Mouse (Mus musculus): Measurements from ENCODE around the gene Zkscan16. TPM values are rescaled to one million over a fixed set of nuclear protein-coding genes. Genes with fewer than 3 reads are reported as not detected.

The Zkscan16 gene
- total and polyA plus RNA-seq, 3 experiments: not detected

GRCm38 (mm10) chr4:58985157-58985648, 41.8 kb downstream of the Zkscan16 start:
- no peaks in the 10 kb centered on the region for H3K27me3 ChIP-seq (replicated peaks)
- H3K27ac ChIP-seq (ENCODE audit: insufficient read depth, low read depth): no peak overlapping the region
- H3K36me3 ChIP-seq (replicated peaks in 1 of 2; ENCODE audit: control insufficient read depth in 1 of 2, insufficient read depth in 1 of 2, low read length in 1 of 2): no peaks in the 10 kb centered on the region
- 0 out of 2 replicates have a peak, but pooled peaks have one; percentile 45 for TF ChIP-seq MYC (IDR thresholded peaks at IDR 0.05; ENCODE audit: low read depth, low read length)
- 0 out of 2 replicates have a peak, but pooled peaks have one; percentile 11 for TF ChIP-seq MEF2A (IDR thresholded peaks at IDR 0.05; ENCODE audit: borderline replicate concordance, low read depth, low read length)
- peak; percentile 80 for TF ChIP-seq SMC3 (IDR thresholded peaks at IDR 0.05; ENCODE audit: low read depth, low read length)
- TF ChIP-seq NRF1 (IDR thresholded peaks at IDR 0.05; ENCODE audit: low read depth, low read length): 0 out of 2 replicates have a peak, but pooled peaks have one; percentile 20
- TF ChIP-seq ZC3H11A (IDR thresholded peaks at IDR 0.05; ENCODE audit: low read depth, low read length): 0 out of 2 replicates have a peak, but pooled peaks have one; percentile 9
- no peak for TF ChIP-seq GABPA (IDR thresholded peaks at IDR 0.05; ENCODE audit: insufficient replicate concordance, low read depth, low read length)
- no peak for TF ChIP-seq JUN (IDR thresholded peaks at IDR 0.05; ENCODE audit: insufficient read depth, low read depth, low read length)
- no peak for TF ChIP-seq POLR2AphosphoS2 (IDR thresholded peaks at IDR 0.05; ENCODE audit: low read depth, low read length)
- no peak for TF ChIP-seq UBTF (IDR thresholded peaks at IDR 0.05; ENCODE audit: low read depth, low read length)
- TF ChIP-seq ZMIZ1 (IDR thresholded peaks at IDR 0.05; ENCODE audit: low read depth, low read length): no peak
- peak; percentile 90 for TF ChIP-seq RAD21 (IDR thresholded peaks at IDR 0.05; ENCODE audit: low read depth, low read length)
- TF ChIP-seq MAX (IDR thresholded peaks at IDR 0.05; ENCODE audit: low read length): peak; percentile 46
- TF ChIP-seq CTCF (conservative IDR thresholded peaks at IDR 0.05 in 1 of 2, IDR thresholded peaks at IDR 0.05 in 1 of 2; ENCODE audit: low read depth in 2 of 2, low read length in 2 of 2): peak; percentile 74 to 97
- no peak for TF ChIP-seq TCF12 (IDR thresholded peaks at IDR 0.05; ENCODE audit: low read depth, low read length)
- TF ChIP-seq SIN3A (IDR thresholded peaks at IDR 0.05; ENCODE audit: low read length): no peak
- H3K9me3 ChIP-seq (replicated peaks; ENCODE audit: low read length): no peaks in the 10 kb centered on the region
- dilution Hi-C loops (cut with MboI; ENCODE audit: extremely low pct_ligation_motif_present, extremely low pct_unique_long_range_greater_than_20kb, low sequenced_read_pairs) (no loop called here), in situ Hi-C loops (cut with MboI; ENCODE audit: low pct_ligation_motif_present, low pct_unique_long_range_greater_than_20kb, low sequenced_read_pairs) (no loop called here)
- H3K9ac ChIP-seq (ENCODE audit: insufficient read depth, low read depth): no peak overlapping the region
- peaks cover 10 to 31% of the 10 kb centered on the region in 2 experiments for H3K4me1 ChIP-seq (ENCODE audit: control insufficient read depth in 1 of 2, insufficient read depth in 2 of 2)
- peak; percentile 75 for DNase-seq (ENCODE audit: extremely low read depth)
- no peaks in the 10 kb centered on the region for H3K79me2 ChIP-seq (replicated peaks; ENCODE audit: control insufficient read depth, extremely low read depth, insufficient read depth, poor library complexity, severe bottlenecking)
- no peak overlapping the region for H3K4me3 ChIP-seq (replicated peaks in 1 of 3; ENCODE audit: low read depth in 2 of 3, low read length in 2 of 3, poor library complexity in 1 of 3)
- peak overlapping the region; percentile 47 for H3K4me2 ChIP-seq (ENCODE audit: insufficient read depth, low read depth, poor library complexity, severe bottlenecking)

GRCm38 (mm10) chr4:58986540-58987190, 43.2 kb downstream of the Zkscan16 start, which contains the start of gene Ptgr1:
Gene Ptgr1 (minus strand): TSS chr4:58987119.
- H3K27me3 ChIP-seq (replicated peaks): no peaks in the 10 kb centered on the region
- TF ChIP-seq POLR2A (IDR thresholded peaks at IDR 0.05; ENCODE audit: low read depth, low read length): peak; percentile 51
- TF ChIP-seq KAT2A (IDR thresholded peaks at IDR 0.05; ENCODE audit: insufficient replicate concordance, low read length): no peak
- no peak for TF ChIP-seq USF2 (conservative IDR thresholded peaks at IDR 0.05; ENCODE audit: low read depth, low read length)
- peak; percentile 38 for TF ChIP-seq SIN3A (IDR thresholded peaks at IDR 0.05; ENCODE audit: low read length)
- no peak for TF ChIP-seq JUN (IDR thresholded peaks at IDR 0.05; ENCODE audit: insufficient read depth, low read depth, low read length)
- no peak for TF ChIP-seq E2F4 (IDR thresholded peaks at IDR 0.05; ENCODE audit: insufficient replicate concordance, low read depth, low read length)
- TF ChIP-seq ZNF384 (IDR thresholded peaks at IDR 0.05; ENCODE audit: low read depth, low read length): no peak
- TF ChIP-seq RCOR1 (conservative IDR thresholded peaks at IDR 0.05; ENCODE audit: low read depth, low read length): no peak
- TF ChIP-seq NELFE (IDR thresholded peaks at IDR 0.05; ENCODE audit: low read depth, low read length): peak; percentile 69; the same call in 1 of the 2 replicates
- peak; percentile 98 for TF ChIP-seq NRF1 (IDR thresholded peaks at IDR 0.05; ENCODE audit: low read depth, low read length)
- TF ChIP-seq MXI1 (IDR thresholded peaks at IDR 0.05; ENCODE audit: low read depth, low read length): 0 out of 2 replicates have a peak, but pooled peaks have one; percentile 47
- no peak for TF ChIP-seq EP300 (IDR thresholded peaks at IDR 0.05; ENCODE audit: low read length)
- TF ChIP-seq HCFC1 (IDR thresholded peaks at IDR 0.05; ENCODE audit: low read depth, low read length): peak; percentile 10; the same call in 1 of the 2 replicates
- no peak for TF ChIP-seq CHD2 (IDR thresholded peaks at IDR 0.05; ENCODE audit: low read length)
- no peak for TF ChIP-seq JUND (conservative IDR thresholded peaks at IDR 0.05; ENCODE audit: low read depth, low read length)
- no peaks in the 10 kb centered on the region for H3K79me2 ChIP-seq (replicated peaks; ENCODE audit: control insufficient read depth, extremely low read depth, insufficient read depth, poor library complexity, severe bottlenecking)
- DNase-seq (ENCODE audit: extremely low read depth): peak; percentile 59
- no peaks in the 10 kb centered on the region for H3K9me3 ChIP-seq (replicated peaks; ENCODE audit: low read length)
- peak within 1 kb of the TSS; percentile 49 to 64 (median 55) for H3K4me3 ChIP-seq (replicated peaks in 1 of 3; ENCODE audit: low read depth in 2 of 3, low read length in 2 of 3, poor library complexity in 1 of 3)
- peaks cover 10 to 44% of the 10 kb centered on the region in 2 experiments for H3K4me1 ChIP-seq (ENCODE audit: control insufficient read depth in 1 of 2, insufficient read depth in 2 of 2)
- in situ Hi-C loops (cut with MboI; ENCODE audit: low pct_ligation_motif_present, low pct_unique_long_range_greater_than_20kb, low sequenced_read_pairs) (no loop called here), dilution Hi-C loops (cut with MboI; ENCODE audit: extremely low pct_ligation_motif_present, extremely low pct_unique_long_range_greater_than_20kb, low sequenced_read_pairs) (no loop called here)
- no peaks in the 10 kb centered on the region for H3K36me3 ChIP-seq (replicated peaks in 1 of 2; ENCODE audit: control insufficient read depth in 1 of 2, insufficient read depth in 1 of 2, low read length in 1 of 2)
- peak within 1 kb of the TSS; percentile 51 for H3K9ac ChIP-seq (ENCODE audit: insufficient read depth, low read depth)
- no peak within 1 kb of the TSS for H3K27ac ChIP-seq (ENCODE audit: insufficient read depth, low read depth)
- peak within 1 kb of the TSS; percentile 77 for H3K4me2 ChIP-seq (ENCODE audit: insufficient read depth, low read depth, poor library complexity, severe bottlenecking)
